In the genomic region with DNA sequence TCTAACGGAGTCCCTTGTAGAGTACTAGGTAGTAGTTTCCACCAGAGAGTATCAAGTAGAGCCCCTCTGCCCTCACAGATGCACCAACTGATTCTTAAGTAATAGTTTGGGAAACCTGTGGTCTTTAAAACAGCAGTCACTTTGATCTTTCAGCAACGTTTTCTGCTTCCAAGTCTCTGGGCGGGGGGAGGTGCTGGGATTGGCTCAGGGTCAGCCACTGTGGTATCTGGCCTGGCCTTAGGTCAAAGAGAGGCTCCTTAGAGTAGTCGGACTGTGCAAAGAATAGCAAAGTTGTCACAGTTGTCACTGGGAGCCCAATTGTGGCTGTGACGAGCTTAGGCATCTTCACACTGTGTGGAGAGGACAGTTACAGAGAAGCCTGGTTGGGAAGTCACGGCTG, we compare ENCODE assay signal across 14 mouse cellular contexts.
"Had no signal": no experiment of that assay in that cellular context is flagged by ENCODE, and none has a peak within 500 bp of the region (broad histone marks: within the 10 kb centered on the region; RNA-seq: fewer than 3 reads in every experiment).

No protein-coding gene starts in this region.

- H3K36me3 ChIP-seq: midbrain, embryonic 15.5 days had no signal

- H3K27ac ChIP-seq: kidney, embryonic 15.5 days; left cerebral cortex, adult 2 months; limb, embryonic 10.5 days; macrophage; midbrain, embryonic 15.5 days; neural tube, embryonic 12.5 days had no signal

- H3K27me3 ChIP-seq: kidney, embryonic 15.5 days; megakaryocyte, embryonic 14.5 days; midbrain, embryonic 15.5 days; neural tube, embryonic 12.5 days had no signal

- H3K4me3 ChIP-seq: kidney, embryonic 15.5 days; left cerebral cortex, adult 2 months; limb, embryonic 10.5 days; megakaryocyte, embryonic 14.5 days; midbrain, embryonic 15.5 days; neural tube, embryonic 12.5 days had no signal

- DNase-seq: kidney, adult 2 months; lung, embryonic 14.5 days; lung, postnatal 10 days; thymus, adult 18-20 months; thymus, postnatal 14 days had no signal

- H3K9me3 ChIP-seq: kidney, embryonic 15.5 days; limb, embryonic 10.5 days; megakaryocyte, embryonic 14.5 days; midbrain, embryonic 15.5 days; neural tube, embryonic 12.5 days had no signal

- ATAC-seq: intestine, embryonic 16.5 days; midbrain, embryonic 15.5 days had no signal

- H3K4me1 ChIP-seq: kidney, embryonic 15.5 days; limb, embryonic 10.5 days; midbrain, embryonic 15.5 days; neural tube, embryonic 12.5 days had no signal

- H3K9ac ChIP-seq: kidney, embryonic 15.5 days; lung, embryonic 14.5 days; midbrain, embryonic 15.5 days; neural tube, embryonic 12.5 days had no signal

- H3K4me2 ChIP-seq: kidney, embryonic 15.5 days; lung, embryonic 14.5 days; midbrain, embryonic 11.5 days; midbrain, embryonic 15.5 days; neural tube, embryonic 12.5 days had no signal
